Mouse (Mus musculus) liver (tissue): ENCODE measurements around the gene Foxa3.
A peak's percentile ranks its signal among the peaks of the same experiment; 100 is the strongest.
"Not testable (repeated sequence)": the region's sequence is repeated elsewhere in the genome, so short reads cannot be mapped to it uniquely, and the experiment has no call there.

Source experiments
- DNase-seq: peaks from one replicate; pipeline ENCODE4 v3.0.0-alpha.2; 2020; ENCODE audit warnings: mixed read lengths

The Foxa3 gene

GRCm38 (mm10) chr7:19023357-19023814 lies at the start of gene Foxa3:
TSS of gene Foxa3 (minus strand) at chr7:19023538.
- DNase-seq, result peak; percentile 70

DNA sequence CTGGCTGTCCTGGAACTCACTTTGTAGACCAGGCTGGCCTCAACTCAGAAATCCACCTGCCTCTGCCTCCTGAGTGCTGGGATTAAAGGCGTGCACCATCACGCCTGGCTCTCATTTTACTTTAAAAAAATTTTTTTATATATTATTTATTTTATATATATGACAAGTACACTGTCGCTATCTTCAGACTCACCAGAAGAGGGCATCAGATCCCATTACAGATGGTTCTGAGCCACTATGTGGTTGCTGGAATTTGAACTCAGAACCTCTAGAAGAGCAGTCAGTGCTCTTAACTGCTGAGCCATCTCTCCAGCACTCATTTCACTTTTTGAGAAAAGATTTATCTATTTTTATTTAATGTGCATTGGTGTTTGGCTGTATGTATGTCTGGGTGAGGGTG lies 47.7 kb upstream of the Foxa3 start:
- DNase-seq, result not testable (repeated sequence)

DNA sequence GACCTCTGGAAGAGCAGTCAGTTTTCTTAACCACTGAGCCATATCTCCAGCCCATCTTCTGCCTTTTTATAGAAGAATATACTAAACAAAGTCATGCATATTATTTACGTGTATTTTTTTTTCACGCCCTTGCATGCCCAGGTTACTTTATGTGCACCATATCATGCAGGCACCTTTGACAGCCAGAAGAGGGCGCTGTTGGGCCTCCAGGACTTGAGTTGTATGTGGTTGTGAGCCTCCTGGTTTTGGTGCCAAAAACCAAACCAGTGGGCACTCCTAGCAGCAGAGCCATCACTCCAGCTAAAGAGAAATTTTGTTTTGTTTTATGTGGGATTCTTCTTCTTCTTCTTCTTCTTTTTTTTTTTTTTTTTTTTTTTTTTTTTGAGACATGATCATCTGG lies 46.2 kb upstream of the Foxa3 start:
- peak; percentile 53 for DNase-seq

DNA sequence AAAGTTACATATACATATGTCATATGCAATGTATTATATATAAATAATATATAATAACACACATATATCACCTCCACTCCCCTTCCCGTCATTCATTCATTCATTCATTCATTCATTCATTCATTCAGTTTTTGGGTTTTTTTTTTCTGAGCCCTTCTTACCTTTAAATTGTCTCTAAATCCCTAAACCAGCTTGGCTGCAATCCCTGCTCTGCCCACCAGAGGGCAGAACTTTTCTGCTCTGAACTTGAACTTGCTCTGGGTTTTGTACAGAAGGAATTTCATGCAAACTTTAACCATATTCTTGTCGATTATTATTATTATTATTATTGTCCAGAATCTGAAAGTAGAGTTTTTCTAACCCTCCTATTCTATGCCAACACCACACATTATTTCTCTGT lies 45.4 kb upstream of the Foxa3 start:
- DNase-seq, result peak; percentile 78

DNA sequence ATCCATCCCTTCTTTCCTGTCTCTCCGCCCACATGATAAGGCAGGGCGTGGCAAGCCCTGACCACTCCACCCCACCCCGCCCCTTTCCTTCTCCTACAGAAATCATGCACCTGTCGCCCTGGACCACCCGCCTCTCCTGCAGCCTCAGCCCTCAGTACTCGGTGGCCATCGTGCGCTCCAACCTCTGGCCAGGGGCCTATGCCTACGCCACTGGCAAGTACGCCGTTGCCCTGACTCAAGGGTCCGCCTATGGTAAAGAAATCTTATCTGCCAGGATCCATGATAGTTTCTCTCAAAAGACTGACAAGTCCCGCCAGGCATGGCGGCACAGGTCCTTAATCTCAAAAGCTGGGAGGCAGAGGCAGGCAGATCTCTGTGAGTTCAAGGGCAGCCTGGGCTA lies 44.6 kb upstream of the Foxa3 start:
- DNase-seq, result no peak

- DNase-seq, result no peak
Observed at GRCm38 (mm10) chr7:19067063-19067462, 43.7 kb upstream of the Foxa3 start.

DNA sequence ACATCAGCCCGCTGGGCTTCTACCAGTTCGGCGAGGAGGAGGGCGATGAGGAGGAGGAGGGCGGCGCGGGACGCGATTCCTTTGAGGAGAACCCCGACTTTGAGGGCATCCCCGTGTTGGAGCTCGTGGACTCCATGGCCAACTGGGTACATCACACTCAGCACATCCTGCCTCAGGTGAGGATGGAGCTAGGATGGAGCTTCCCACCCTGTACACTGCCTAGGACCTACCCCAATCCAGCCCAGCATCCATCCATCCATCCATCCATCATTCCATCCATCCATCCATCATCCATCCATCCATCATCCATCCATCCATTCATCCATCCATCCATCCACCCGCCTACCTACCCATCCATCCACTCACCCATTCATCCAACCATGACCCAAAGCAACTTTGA lies 42.6 kb upstream of the Foxa3 start:
- DNase-seq, result no peak

GRCm38 (mm10) chr7:19057405-19057804 lies 34.1 kb upstream of the Foxa3 start:
- no peak for DNase-seq

- DNase-seq, result no peak
Observed at GRCm38 (mm10) chr7:19055108-19055507, 31.8 kb upstream of the Foxa3 start.

DNA sequence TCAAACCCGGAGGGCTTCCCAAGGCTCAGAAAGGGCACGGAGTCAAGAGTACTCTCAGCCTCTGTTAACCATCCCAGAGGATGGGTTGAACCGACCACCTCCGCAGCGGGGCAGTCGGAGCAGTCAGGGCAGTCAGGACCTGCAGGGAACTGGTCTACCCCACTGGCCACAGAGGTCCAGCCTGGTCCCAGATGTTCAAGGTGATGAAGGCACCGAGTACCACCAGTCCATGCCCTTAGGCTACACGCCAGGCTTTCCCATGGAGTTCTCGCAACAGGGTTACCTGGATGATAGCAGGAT lies 31.4 kb upstream of the Foxa3 start:
- DNase-seq, result no peak

DNA sequence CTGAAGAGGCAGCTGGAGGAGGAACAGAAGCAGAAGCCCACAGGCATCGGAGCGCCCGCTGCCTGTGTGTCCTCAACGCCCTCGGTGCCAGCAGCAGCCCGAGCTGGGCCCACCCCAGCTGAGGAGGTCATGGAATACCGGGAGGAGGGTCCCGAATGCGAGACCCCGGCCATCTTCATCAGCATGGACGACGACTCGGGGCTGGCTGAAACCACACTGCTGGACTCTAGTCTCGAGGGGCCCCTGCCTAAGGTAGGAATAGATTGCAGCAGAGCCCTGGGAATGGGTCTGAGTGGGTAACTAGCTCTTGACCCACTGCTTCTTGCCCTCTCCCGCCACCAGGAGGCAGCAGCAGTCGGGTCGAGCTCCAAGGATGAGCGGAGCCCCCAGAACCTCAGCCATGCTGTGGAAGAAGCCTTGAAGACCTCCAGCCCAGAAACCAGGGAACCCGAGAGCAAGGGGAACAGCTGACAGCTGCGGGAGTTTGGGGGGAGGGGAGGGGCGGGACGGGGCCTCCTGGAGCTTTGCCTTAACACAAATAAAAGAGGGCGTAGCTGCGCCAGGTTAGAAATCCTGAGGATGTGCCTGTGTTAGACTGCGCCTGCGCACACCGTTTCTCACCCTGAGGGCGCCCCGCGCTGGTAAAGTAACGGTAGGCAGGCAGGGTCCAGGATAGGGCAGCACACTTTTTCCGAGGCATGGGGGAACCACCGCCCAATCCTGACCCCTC lies 30.9 kb upstream of the Foxa3 start, which contains the start of gene Rsph6a:
Gene Rsph6a (plus strand): TSS at position 644 of the 730 bp plus-strand sequence.
- DNase-seq, result peak; percentile 32

DNA sequence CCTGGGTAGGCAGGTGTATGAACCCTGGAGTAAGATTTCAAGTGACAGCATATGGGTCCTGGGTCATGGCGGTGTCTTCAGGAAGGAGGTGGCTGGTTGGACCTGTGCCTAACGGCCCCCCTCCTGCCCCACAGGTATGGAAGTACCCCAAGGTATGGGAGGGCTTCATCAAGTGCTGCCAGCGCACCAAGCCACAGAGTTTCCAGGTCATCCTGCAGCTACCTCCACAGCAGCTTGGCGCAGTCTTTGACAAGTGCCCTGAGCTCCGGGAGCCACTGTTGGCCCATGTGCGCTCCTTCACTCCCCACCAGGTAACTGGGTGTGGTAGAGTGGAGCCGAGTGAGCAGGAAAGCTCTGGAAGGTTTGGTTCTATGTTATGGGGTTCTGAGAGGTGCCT lies 29.8 kb upstream of the Foxa3 start:
- no peak for DNase-seq

DNA sequence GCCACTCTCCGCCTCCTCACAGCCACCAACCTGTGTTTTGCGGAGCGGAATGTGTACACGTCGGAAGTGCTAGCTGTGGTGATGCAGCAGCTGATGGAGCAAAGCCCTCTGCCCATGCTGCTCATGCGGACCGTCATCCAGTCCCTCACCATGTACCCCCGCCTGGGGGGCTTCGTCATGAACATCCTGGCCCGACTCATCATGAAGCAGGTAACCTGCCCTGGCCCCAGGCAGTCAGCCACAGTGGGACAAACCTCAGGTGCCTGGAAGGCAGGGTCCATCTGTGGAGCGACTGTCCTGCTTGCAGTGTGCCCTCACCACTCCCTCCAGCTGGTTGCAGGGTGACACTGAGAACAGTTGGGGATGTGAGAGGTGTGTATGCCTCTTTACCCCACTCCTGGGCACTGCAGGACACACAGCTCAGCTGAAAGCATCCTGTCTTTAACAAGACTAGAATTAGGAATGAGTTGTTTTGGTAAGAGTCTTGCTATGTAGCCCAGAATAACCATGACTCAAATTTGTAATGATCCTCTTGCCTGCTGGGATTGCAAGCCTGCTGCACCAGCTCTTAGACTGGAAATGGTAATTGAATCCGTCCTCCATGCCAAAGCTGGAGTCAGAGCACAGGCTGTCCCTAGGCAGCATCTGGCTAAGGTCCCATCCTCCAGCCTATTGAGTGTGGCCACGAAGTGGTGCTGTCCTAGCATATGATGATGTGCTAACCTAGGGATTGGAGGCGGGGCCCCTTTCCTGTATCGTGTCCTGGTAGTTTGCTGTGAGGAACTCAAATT lies 29.2 kb upstream of the Foxa3 start:
- no peak for DNase-seq

- no peak for DNase-seq
Observed at GRCm38 (mm10) chr7:19051161-19051560, 27.8 kb upstream of the Foxa3 start.

DNA sequence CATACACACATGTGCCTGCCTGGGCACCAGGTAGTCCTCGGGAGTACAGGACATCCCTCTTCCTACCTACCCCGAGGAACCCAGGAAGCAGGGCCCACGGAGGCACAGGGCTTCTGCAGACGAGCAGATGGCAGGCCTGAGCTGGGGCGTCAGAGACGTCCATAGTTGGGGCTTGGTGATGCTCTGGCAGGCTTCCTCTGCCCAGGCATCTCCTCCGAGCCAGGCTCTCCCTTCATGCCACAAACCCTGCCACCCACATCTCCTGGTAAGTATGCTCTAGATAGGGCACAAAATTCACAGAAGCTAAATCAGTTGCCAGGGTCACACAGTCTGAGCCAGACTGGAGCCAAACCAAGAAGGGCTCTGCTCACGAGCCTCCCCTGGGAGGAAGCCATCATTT lies 26.8 kb upstream of the Foxa3 start:
- DNase-seq, result no peak

DNA sequence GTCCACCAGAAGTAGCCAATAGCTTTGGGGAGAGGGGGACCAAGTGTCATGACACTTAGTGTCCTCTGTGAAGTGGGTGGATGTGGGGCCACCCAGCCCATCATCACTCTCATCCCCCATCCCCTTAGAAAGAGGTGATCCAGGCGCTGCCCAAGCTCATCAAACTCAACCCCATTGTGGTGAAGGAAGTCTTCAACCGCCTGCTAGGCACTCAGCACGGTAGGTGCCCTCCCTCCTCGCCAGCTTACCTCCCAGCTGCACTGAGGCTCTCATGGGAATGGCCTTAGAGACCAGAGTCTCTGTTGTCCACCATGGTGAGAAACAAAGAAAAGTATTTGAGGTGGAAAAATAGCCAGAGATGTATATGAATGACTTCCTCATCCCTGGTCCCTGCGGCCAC lies 25.9 kb upstream of the Foxa3 start:
- no peak for DNase-seq

- DNase-seq, result no peak
Observed at GRCm38 (mm10) chr7:19048006-19048527, 24.7 kb upstream of the Foxa3 start.

GRCm38 (mm10) chr7:19046286-19047069 lies 23.1 kb upstream of the Foxa3 start:
- DNase-seq, result no peak

- no peak for DNase-seq
Observed at GRCm38 (mm10) chr7:19044616-19045015, 21.3 kb upstream of the Foxa3 start.

DNA sequence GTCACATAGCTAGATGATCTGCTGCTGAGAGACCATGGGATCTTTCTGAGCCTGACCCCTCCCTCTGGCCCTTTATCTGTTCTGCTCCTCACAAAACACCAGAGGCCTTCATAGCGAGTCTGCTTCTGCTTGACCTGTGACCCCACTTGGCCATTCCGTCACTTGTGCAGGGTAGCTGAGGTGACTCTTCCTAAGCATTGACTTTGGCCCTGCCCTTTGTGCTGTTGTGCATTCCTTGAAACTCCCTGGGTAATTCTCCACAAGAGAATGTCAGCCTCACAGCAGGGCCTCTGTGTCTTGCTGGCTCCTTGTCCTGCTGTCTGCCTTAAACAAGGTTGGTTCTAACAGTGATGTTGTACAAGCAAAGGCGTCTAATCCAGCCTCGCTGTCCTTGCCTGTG lies 8.3 kb upstream of the Foxa3 start:
- no peak for DNase-seq

- DNase-seq, result peak; percentile 63
Observed at GRCm38 (mm10) chr7:19029084-19029653, 5.8 kb upstream of the Foxa3 start.

DNA sequence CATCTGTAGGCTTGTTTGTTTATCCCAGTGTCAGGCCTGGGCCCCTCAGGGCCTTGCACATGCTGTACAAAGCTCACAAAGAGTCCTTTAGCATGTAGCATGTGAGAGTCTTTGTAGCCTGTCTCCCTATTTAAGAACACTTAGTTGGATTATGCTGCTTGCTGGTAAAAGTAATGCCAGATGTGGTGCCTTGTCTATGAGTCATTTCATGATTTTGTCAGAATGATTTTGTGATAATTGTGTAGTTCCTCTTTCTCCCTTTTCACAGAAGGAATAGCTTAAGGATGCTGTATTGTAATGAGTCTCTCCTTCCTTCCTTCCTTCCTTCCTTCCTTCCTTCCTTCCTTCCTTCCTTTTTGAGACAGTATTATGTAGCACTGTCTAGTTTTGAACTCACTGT lies 4.7 kb upstream of the Foxa3 start:
- DNase-seq, result no peak
